Mouse (Mus musculus) liver, adult 2 months (tissue): ENCODE data around the gene Txk.

Experiments used
- CTCF ChIP-seq: fragments of 200-500 bp; IDR thresholded peaks from 2 replicates; pipeline ENCODE4 v1.5.1; 2011; ENCODE audit warnings: low read depth, low read length, control low read depth
- POLR2A ChIP-seq: fragments of 200-500 bp; IDR thresholded peaks from 2 replicates; pipeline ENCODE4 v1.6.1; 2011; ENCODE audit warnings: low read length, control low read depth; ENCODE audit not compliant: insufficient read depth; ENCODE audit errors: extremely low read depth

- TF ChIP-seq CTCF, result no peak
- no peak for TF ChIP-seq POLR2A
Observed at GRCm38 (mm10) chr5:72664126-72664525, 88.5 kb downstream of the Txk start.
